Mouse (Mus musculus) forebrain, embryonic 10.5 days (tissue): ENCODE results near the gene Slc43a2. TPM values are rescaled to one million over a fixed set of nuclear protein-coding genes. Genes with fewer than 3 reads are reported as not detected.

Experiments
- DNase-seq: peaks from one replicate; pipeline ENCODE4 v3.0.0-alpha.2; 2017; ENCODE audit warnings: low spot score; ENCODE audit errors: extremely low spot score
- H3K27ac ChIP-seq: fragments of 300-500 bp; sonication (generic); 2 replicates; pipeline ENCODE4 v1.5.1; 2016; ENCODE audit warnings: mild to moderate bottlenecking
- H3K27me3 ChIP-seq: fragments of 300-500 bp; sonication (generic); 2 replicates; pipeline ENCODE4 v1.6.1; 2016; ENCODE audit warnings: mild to moderate bottlenecking; ENCODE audit not compliant: poor library complexity, severe bottlenecking
- H3K36me3 ChIP-seq: fragments of 300-500 bp; sonication (generic); replicated peaks from 2 replicates; pipeline ENCODE4 v1.6.1; 2016; ENCODE audit warnings: mild to moderate bottlenecking, moderate library complexity
- H3K4me1 ChIP-seq: fragments of 300-500 bp; sonication (generic); 2 replicates; pipeline ENCODE4 v1.6.1; 2016
- H3K4me3 ChIP-seq: fragments of 300-500 bp; sonication (generic); 2 replicates; pipeline ENCODE4 v1.5.1; 2016; ENCODE audit warnings: mild to moderate bottlenecking, moderate library complexity
- H3K9me3 ChIP-seq: fragments of 300-500 bp; sonication (generic); 2 replicates; pipeline ENCODE4 v1.6.1; 2016; ENCODE audit warnings: mild to moderate bottlenecking, moderate library complexity
- WGBS: fragments of 180-500 bp; shearing (Covaris S2); methylation state at CpG from one replicate; pipeline ENCODE4 v1.1.7; 2016; 5-methylcytosine and 5-hydroxymethylcytosine counted together
- polyA plus RNA-seq: library from polyadenylated mRNA; unstranded; fragments of >200 nt; fragmentation: Nextera tagmentation; extraction: Ambion mirVana; gene quantifications from 2 replicates; pipeline ENCODE4 v1.2.1, GENCODE M21; 2016

Gene Slc43a2
- polyA plus RNA-seq, 1 experiment from 2014 or later: 6.1 TPM

DNA sequence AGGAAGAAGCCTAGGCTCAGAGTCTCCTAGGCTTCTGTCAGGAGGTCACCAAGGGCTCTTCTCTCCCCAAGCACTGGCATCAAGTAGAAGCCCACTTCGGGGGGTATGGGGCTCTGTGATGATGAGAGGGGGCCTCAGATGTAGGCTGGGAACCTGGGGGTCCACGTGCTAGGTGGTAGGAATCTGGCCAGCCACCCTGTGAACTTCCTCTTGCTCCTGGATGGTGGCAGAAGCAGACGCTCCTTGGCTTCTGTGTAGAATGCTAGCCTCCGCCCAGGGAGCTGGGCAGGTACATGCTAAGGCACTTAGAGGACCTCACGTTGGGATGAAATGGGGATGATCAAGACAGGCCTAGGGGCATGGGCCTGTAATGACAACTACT, 29.9 kb downstream of the Slc43a2 start:
- Histone ChIP-seq H3K9me3 (no peaks in the 10 kb centered on the region), H3K4me1 (peaks cover 7% of the 10 kb centered on the region), H3K27ac (no peak overlapping the region), H3K4me3 (no peak overlapping the region), H3K27me3 (no peaks in the 10 kb centered on the region), H3K36me3 (peaks cover 6% of the 10 kb centered on the region; the same call in 1 of the 2 replicates)
- no peak for DNase-seq
- WGBS: 85% methylated on average over 5 of the region's 5 CpGs

DNA sequence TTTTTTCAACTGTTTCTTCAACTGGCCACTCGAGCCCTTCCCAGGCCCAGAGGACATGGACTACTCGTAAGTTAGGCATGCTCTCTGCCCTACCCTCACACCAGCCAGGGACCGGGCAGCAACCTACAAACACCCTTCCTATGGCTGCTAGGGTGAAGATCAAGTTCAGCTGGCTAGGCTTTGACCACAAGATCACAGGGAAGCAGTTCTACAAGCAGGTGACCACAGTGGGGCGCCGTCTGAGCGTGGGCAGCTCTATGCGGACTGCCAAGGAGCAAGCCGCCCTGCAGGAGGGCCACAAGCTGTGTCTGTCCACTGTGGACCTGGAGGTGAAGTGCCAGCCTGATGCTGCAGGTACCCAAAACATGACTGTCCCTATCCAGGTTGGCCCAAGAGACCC, 31.3 kb downstream of the Slc43a2 start:
- no peak for DNase-seq
- Histone ChIP-seq H3K4me3 (no peak overlapping the region), H3K27me3 (no peaks in the 10 kb centered on the region), H3K36me3 (peaks cover 9% of the 10 kb centered on the region; the same call in 1 of the 2 replicates), H3K27ac (no peak overlapping the region), H3K9me3 (no peaks in the 10 kb centered on the region), H3K4me1 (no peaks in the 10 kb centered on the region; the same call in 1 of the 2 replicates)
- WGBS: 82% methylated on average over 8 of the region's 8 CpGs

DNA sequence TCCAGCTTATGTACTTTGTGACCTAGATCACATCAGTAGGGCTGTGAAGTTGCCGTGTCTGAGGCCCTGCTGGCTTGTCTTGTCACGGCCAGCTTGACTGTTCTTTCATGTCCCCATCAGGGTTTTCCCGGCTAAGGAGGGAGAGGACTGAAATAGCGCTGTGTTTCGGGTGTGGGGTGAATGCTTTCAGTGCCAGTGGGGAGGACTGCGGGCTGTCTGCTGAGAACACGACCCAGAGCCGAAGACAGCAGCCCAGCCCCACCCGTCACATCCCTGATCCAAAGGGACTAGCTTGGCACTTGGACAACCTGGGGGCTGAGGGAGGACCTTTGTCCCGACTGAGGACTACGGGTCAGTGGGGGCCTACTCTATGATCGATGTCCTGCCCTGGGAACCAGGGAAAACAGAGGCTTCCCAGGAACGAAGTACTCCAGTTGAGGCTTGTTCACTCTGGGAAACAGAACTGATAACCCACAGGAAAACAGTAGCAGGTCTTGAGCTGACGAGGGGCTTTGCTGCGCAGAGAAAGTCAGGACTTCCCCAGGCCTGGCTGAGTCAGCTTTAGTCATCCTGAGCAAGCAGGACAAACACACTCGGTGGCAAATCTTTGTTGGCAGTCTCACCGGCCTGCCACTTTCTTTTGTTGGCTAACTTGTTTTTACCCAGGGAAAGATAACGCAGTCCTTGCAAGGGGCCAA, 32.5 kb downstream of the Slc43a2 start:
- Histone ChIP-seq H3K9me3 (no peaks in the 10 kb centered on the region), H3K27me3 (no peaks in the 10 kb centered on the region), H3K27ac (peak overlapping the region; percentile 13), H3K4me1 (no peaks in the 10 kb centered on the region; the same call in 1 of the 2 replicates), H3K4me3 (no peak overlapping the region), H3K36me3 (peaks cover 4% of the 10 kb centered on the region; the same call in 1 of the 2 replicates)
- WGBS: 83% methylated on average over 18 of the region's 18 CpGs
- no peak for DNase-seq

DNA sequence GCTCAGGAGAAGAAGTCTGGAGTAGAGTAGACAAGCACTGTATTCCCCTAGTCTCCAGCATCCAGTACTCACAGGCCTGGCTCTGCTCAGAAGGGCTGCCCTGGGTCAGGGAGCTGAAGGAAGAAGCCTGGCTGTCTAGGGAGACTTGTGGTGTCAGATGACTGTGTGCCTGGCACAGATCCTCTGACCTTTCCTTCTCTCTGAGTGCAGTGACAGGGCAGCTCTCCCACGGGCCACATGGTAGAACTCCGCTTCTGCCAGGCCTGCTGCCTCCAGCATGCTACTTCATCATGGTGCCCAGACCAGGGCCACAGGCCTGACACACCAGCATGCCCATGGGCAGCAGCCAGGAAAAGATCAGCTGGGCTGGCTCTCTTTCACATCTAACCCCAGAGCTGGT, 34.4 kb downstream of the Slc43a2 start:
- no peaks in the 10 kb centered on the region; the same call in 1 of the 2 replicates for H3K4me1 ChIP-seq
- peaks cover 2% of the 10 kb centered on the region; the same call in 1 of the 2 replicates for H3K27me3 ChIP-seq
- H3K36me3 ChIP-seq: peaks cover 9% of the 10 kb centered on the region; the same call in 1 of the 2 replicates
- DNase-seq: no peak
- 85% methylated on average over 2 of the region's 2 CpGs for WGBS
- no peak overlapping the region for H3K4me3 ChIP-seq
- H3K27ac ChIP-seq: no peak overlapping the region
- no peaks in the 10 kb centered on the region for H3K9me3 ChIP-seq

DNA sequence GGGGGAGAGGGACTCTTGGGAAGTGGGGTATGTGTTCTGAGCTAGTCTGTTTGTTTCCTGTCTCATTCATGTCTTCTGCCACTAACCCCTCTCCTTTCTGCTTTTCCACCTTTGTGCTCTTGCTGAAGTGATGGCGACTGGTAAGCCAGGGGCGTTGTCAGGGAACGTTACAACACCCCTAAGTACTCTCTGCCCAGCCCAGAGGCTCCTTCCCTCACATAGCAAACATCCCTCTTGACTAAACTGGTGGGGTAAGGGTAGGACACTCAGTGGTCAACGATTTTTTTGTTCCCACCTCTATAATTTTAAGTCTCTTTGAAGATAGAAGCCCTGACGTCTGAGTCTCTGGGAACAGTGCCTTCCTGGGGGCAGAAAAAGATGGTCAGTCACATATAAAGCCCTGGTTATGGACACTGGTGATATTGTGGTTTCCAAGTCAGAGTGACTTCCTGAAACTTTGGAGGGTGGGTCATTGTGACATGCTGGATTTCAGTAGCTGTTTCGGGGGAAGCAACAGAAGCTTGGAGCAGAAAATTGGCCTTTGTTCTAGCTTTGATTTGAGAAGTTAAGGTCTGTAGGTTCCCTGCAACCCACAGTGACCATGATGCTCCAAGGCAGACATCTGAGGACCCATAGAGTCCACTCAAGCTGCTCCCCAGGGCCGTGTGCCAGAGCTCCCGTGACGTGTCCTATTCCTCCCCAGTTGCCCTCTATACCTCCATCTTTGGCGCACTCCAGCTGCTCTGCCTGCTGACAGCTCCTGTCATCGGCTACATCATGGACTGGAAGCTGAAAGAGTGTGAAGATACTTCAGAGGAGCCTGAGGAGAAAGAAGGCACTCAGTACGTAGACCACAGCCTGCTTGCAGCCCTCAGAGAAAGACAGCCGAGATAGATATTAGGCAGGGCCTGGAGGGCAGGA, 35.0 kb downstream of the Slc43a2 start:
- Histone ChIP-seq H3K9me3 (no peaks in the 10 kb centered on the region), H3K36me3 (peaks cover 9% of the 10 kb centered on the region; the same call in 1 of the 2 replicates), H3K27me3 (peaks cover 7% of the 10 kb centered on the region; the same call in 1 of the 2 replicates), H3K27ac (peak overlapping the region; percentile 40), H3K4me3 (no peak overlapping the region), H3K4me1 (peaks cover 4% of the 10 kb centered on the region)
- 80% methylated on average over 13 of the region's 13 CpGs for WGBS
- no peak for DNase-seq

DNA sequence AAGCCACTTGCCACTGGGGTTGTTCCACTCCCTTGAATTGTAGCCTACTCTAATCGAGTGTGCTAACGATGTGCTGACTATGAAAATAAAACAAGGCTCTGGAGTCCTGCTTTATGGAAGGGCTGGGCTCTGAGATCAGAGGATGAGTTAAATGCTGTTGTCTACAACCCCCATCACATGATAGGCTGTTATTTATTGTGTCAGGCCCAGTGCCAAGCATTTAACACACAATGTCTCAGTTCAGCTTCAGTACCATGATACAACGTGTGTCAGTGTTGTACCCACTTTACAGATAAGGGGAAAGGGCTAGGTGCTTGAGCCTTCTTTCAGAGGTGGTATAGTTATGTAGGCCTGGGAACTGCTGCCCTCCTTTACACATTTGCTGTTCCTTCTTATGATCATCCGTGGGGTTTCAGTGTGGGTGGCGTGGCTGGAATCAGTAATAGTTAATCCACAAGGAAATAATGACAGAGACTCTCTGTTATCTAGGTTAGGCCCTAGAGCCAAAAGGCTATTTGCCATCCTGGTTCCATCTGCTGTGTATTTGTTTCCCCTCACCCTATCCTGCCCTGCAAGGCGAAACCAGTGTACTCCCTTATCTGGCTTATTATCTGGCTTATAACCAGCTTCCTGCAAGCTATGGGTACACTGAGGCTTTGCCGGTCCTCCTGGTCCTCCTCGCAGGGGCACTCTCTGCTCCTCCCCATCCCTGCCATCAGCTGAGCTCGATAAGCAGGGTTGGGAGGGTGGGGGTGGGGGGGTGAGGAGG, 36.0 kb downstream of the Slc43a2 start:
- H3K4me1 ChIP-seq: peaks cover 14% of the 10 kb centered on the region
- WGBS: 77% methylated on average over 9 of the region's 9 CpGs
- H3K27ac ChIP-seq: 0 out of 2 replicates have a peak overlapping the region, but pooled peaks have one; percentile 40
- DNase-seq: no peak
- peaks cover 9% of the 10 kb centered on the region; the same call in 1 of the 2 replicates for H3K36me3 ChIP-seq
- H3K4me3 ChIP-seq: no peak overlapping the region
- H3K27me3 ChIP-seq: peaks cover 12% of the 10 kb centered on the region; the same call in 1 of the 2 replicates
- H3K9me3 ChIP-seq: no peaks in the 10 kb centered on the region

DNA sequence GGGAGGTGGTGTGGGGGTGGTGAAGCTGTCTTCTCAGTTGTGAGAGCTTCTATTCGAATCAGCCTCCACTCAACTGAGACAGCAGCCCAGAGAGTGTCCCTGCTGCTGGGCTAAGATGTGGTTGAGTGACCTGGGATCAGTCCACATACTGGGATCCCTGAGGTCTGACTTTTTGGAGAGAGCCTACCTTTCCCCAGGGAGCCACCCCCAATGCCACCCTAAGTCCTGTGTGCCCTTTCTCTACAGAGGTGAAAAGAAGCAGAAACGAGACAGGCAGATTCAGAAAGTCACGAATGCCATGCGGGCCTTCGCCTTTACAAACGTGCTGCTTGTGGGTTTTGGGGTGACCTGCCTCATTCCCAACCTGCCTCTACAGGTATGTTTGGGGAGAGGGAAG, 36.6 kb downstream of the Slc43a2 start:
- H3K27ac ChIP-seq: no peak overlapping the region
- WGBS: 81% methylated on average over 6 of the region's 6 CpGs
- no peaks in the 10 kb centered on the region for H3K9me3 ChIP-seq
- DNase-seq: no peak
- H3K27me3 ChIP-seq: peaks cover 13% of the 10 kb centered on the region; the same call in 1 of the 2 replicates
- H3K4me1 ChIP-seq: peaks cover 20% of the 10 kb centered on the region
- no peak overlapping the region for H3K4me3 ChIP-seq
- peaks cover 9% of the 10 kb centered on the region; the same call in 1 of the 2 replicates for H3K36me3 ChIP-seq

DNA sequence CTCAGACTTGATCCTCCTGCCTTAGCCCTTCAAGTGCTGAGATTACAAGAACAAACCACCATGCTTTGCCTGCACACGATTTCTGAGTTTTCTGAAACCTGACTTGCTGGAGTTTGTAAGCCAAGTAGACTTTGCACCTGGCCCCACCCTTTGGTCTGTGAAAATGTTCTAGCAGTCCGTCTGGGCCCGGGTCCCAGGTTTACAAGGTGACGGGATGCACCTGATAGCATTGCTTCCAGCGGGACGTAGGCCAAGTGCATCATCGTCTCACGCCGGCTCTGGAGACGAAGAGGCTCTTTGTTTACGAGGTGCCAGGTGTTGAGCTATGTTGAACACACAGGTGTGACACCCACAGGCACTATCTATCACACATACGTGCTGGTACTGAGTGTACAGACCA, 37.5 kb downstream of the Slc43a2 start:
- Histone ChIP-seq H3K4me3 (no peak overlapping the region), H3K9me3 (no peaks in the 10 kb centered on the region), H3K36me3 (peaks cover 9% of the 10 kb centered on the region; the same call in 1 of the 2 replicates), H3K27me3 (peaks cover 13% of the 10 kb centered on the region; the same call in 1 of the 2 replicates), H3K27ac (no peak overlapping the region), H3K4me1 (peaks cover 23% of the 10 kb centered on the region)
- WGBS: 93% methylated on average over 12 of the region's 12 CpGs
- no peak for DNase-seq

DNA sequence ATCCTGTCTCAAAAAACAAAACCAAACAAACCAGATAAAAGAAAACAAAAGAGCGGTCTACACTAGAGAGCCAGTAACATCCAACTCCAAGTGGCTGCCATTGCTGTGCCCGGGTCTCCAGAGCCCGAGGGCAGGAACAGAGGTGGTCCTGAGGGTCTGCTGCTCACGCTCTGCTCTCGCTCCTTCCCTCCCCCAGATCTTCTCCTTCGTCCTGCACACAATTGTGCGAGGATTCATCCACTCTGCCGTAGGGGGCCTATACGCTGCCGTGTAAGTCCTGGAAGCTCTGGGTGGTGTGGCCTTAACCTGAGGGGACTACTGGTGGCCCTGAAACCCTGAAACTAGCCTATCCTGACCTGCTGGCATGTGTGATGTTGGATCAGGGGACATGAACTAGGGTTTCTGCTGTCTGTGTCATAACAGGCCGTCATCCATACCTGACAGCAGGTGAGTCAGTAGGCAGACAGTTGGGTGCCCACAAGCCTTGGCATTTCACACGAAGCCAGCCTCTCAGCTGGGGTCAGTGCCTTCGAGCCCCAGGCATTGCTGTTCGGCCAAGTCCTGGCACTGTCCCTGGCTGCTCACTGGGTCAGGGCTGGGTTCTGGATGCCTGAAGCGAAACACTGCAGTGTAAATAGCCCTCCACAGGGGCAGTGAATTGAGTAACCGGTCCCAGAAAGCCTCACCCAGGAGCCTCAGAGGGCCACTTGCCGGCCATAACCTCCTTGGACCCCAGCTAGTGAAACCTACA, 39.1 kb downstream of the Slc43a2 start:
- Histone ChIP-seq H3K4me1 (peaks cover 23% of the 10 kb centered on the region), H3K27me3 (peaks cover 13% of the 10 kb centered on the region; the same call in 1 of the 2 replicates), H3K4me3 (no peak overlapping the region), H3K27ac (no peak overlapping the region), H3K36me3 (peaks cover 9% of the 10 kb centered on the region; the same call in 1 of the 2 replicates), H3K9me3 (no peaks in the 10 kb centered on the region)
- no peak for DNase-seq
- 90% methylated on average over 17 of the region's 17 CpGs for WGBS

DNA sequence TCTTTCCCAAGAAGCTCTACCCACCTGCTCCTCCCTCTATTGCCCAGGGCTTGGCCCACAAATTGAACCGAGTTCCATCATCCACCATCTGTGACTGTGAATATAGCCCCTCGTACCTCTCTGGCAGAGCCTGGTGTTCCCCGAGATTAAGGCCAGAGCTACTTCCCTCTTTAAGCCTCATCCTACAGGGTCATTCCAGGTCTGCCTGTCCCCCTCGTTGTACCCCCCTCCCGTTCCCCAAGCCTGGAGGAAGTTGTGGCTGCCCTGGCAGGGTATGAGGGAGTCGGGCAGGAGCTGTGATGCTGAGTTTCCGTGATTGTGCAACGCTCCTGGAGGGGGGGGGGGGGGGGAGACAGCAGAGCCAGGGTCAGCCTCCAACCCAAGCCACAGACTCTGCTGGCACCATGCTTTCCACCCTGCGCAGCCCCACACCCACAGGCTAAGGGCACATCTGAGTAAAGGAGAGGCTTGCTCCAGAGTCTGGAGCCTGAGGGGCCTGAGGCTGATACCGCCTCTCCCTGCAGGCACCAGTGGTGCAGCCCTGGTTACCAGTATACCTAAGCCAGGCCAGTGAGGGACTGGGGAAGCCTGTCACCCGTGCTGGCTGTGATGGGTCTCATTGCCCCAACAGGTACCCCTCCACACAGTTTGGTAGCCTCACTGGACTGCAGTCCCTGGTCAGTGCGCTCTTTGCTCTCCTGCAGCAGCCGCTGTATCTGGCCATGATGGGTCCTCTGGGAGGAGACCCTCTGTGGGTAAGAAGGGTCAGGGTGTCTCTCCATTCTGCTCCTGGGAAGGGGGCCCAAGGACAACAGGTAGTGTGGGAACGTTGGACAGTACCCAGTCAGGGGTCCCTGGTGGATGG, 39.9 kb downstream of the Slc43a2 start:
- 76% methylated on average over 14 of the region's 14 CpGs for WGBS
- peaks cover 23% of the 10 kb centered on the region for H3K4me1 ChIP-seq
- no peak for DNase-seq
- H3K9me3 ChIP-seq: no peaks in the 10 kb centered on the region
- peak overlapping the region; percentile 83; the same call in 1 of the 2 replicates for H3K27ac ChIP-seq
- H3K27me3 ChIP-seq: peaks cover 13% of the 10 kb centered on the region; the same call in 1 of the 2 replicates
- H3K4me3 ChIP-seq: no peak overlapping the region
- H3K36me3 ChIP-seq: peaks cover 9% of the 10 kb centered on the region; the same call in 1 of the 2 replicates

DNA sequence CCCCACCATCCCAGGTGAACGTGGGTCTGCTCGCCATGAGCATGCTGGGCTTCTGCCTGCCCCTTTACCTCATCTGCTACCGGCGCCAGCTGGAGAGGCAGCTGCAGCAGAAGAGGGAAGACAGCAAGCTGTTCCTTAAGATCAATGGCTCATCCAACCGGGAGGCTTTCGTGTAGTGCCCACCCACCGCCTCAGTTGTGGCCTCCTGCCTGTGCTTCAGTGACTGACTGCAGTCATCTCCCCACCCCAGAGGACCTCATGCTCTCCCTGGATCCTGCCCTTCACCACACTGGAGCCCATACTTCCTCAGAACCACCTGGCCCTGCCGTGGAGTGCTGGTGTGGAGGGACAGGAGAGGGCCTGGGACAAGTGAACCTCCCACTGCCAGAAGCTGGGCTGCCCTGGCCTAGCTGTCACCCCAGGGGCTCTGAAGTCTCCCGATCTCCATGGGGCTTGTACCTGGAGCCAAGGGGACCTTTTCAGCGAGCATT, 40.9 kb downstream of the Slc43a2 start:
- no peak for DNase-seq

More for the DNA sequence above, 40.9 kb downstream of the Slc43a2 start:
- Histone ChIP-seq H3K27ac (peak overlapping the region; percentile 83), H3K4me1 (peaks cover 23% of the 10 kb centered on the region), H3K9me3 (no peaks in the 10 kb centered on the region), H3K4me3 (peak overlapping the region; percentile 28), H3K36me3 (peaks cover 5% of the 10 kb centered on the region; the same call in 1 of the 2 replicates), H3K27me3 (peaks cover 13% of the 10 kb centered on the region; the same call in 1 of the 2 replicates)
- WGBS: 17% methylated on average over 10 of the region's 10 CpGs
